Mouse (Mus musculus) erythroblast, embryonic 14.5 days (primary cell): ENCODE results near the gene Olfr196. TPM values are rescaled to one million over a fixed set of nuclear protein-coding genes. Genes with fewer than 3 reads are reported as not detected.
"Not testable (repeated sequence)": the region's sequence is repeated elsewhere in the genome, so short reads cannot be mapped to it uniquely, and the experiment has no call there.

Source experiments
- H3K27me3 ChIP-seq: 2 replicates; pipeline ENCODE4 v1.6.1; 2012; ENCODE audit warnings: inconsistent platforms; ENCODE audit not compliant: control insufficient read depth
- H3K36me3 ChIP-seq: 2 replicates; pipeline ENCODE4 v1.6.1; 2012; ENCODE audit warnings: mild to moderate bottlenecking, inconsistent platforms; ENCODE audit not compliant: control insufficient read depth
- H3K4me1 ChIP-seq: 2 replicates; pipeline ENCODE4 v1.6.1; 2012; ENCODE audit warnings: inconsistent platforms; ENCODE audit not compliant: control insufficient read depth
- H3K4me3 ChIP-seq: replicated peaks from 2 replicates; pipeline ENCODE3; 2012; ENCODE audit warnings: moderate library complexity, mild to moderate bottlenecking, inconsistent platforms
- H3K9me3 ChIP-seq: 2 replicates; pipeline ENCODE4 v1.6.1; 2012; ENCODE audit warnings: low read length, inconsistent platforms, mixed read lengths; ENCODE audit not compliant: control insufficient read depth
- GATA1 ChIP-seq: IDR thresholded peaks from 2 replicates; pipeline ENCODE4 v1.6.1; 2012; ENCODE audit warnings: low read length, inconsistent platforms, mixed read lengths
- TAL1 ChIP-seq: IDR thresholded peaks from 3 replicates; pipeline ENCODE4 v1.6.1; 2012; ENCODE audit warnings: low read length, inconsistent platforms, mixed read lengths
- polyA plus RNA-seq: library from polyadenylated mRNA; stranded (reverse); fragments of >175 nt; gene quantifications from 2 replicates; pipeline ENCODE4 v1.2.3, GENCODE M21; 2012

Gene Olfr196
- polyA plus RNA-seq: not detected in 2 replicates

- H3K36me3 ChIP-seq: no peaks in the 10 kb centered on the region
- H3K27me3 ChIP-seq: no peaks in the 10 kb centered on the region
- TF ChIP-seq GATA1 (no peak), TAL1 (no peak)
- no peaks in the 10 kb centered on the region for H3K4me1 ChIP-seq
- no peaks in the 10 kb centered on the region for H3K9me3 ChIP-seq
- H3K4me3 ChIP-seq: no peak within 1 kb of the TSS
These were observed at the start of gene Olfr196 for GRCm38 (mm10) chr16:59170354-59170753. Gene Olfr196 (minus strand): TSS chr16:59170454.

GRCm38 (mm10) chr16:59219667-59220066 lies 49.4 kb upstream of the Olfr196 start, which contains the start of gene Olfr199:
Gene Olfr199 (minus strand): TSS chr16:59219767.
- H3K4me3 ChIP-seq, H3K4me1 ChIP-seq, H3K27me3 ChIP-seq, H3K36me3 ChIP-seq, H3K9me3 ChIP-seq: not testable (repeated sequence)

- not testable (repeated sequence) for H3K4me3 ChIP-seq, H3K27me3 ChIP-seq, H3K36me3 ChIP-seq, H3K4me1 ChIP-seq, H3K9me3 ChIP-seq
These were observed 47.6 kb upstream of the Olfr196 start for GRCm38 (mm10) chr16:59217861-59218260.

DNA sequence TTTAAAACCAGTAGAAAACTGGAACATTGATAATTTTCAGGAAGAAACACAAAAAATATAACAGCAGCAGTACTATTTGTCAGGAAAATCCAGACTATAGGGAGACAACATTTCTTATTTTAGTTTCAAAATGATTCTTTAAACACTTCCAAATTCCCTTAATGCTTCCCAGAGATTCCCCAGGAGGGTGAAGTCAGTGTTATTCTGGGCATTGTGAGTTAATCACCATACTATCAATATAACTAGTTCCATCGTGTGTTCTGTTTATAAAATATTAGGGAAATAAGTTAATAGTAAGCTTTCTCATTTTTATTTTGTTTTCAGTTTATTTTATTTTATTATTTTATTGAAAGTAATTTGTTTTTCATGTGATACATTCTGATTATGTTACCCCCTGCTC lies 33.2 kb upstream of the Olfr196 start, which contains the start of gene Olfr198:
Olfr198 (minus strand) TSS at position 101 of the 400 bp plus-strand sequence.
- H3K27me3 ChIP-seq, H3K36me3 ChIP-seq, H3K4me1 ChIP-seq, H3K4me3 ChIP-seq, H3K9me3 ChIP-seq: not testable (repeated sequence)

- Histone ChIP-seq H3K4me1 (no peaks in the 10 kb centered on the region), H3K36me3 (no peaks in the 10 kb centered on the region), H3K4me3 (no peak overlapping the region), H3K27me3 (no peaks in the 10 kb centered on the region), H3K9me3 (no peaks in the 10 kb centered on the region)
- no peak for TF ChIP-seq TAL1
- no peak for TF ChIP-seq GATA1
These were observed 18.3 kb downstream of the Olfr196 start for GRCm38 (mm10) chr16:59151996-59152395.

GRCm38 (mm10) chr16:59146746-59147145 lies 23.5 kb downstream of the Olfr196 start, which contains the start of gene Olfr195:
Gene Olfr195 (plus strand): TSS chr16:59147046.
- Histone ChIP-seq H3K9me3 (peaks cover 2% of the 10 kb centered on the region), H3K4me1 (no peaks in the 10 kb centered on the region), H3K27me3 (no peaks in the 10 kb centered on the region), H3K36me3 (no peaks in the 10 kb centered on the region), H3K4me3 (no peak within 1 kb of the TSS)
- no peak for TF ChIP-seq GATA1
- TF ChIP-seq TAL1: no peak

- Histone ChIP-seq H3K4me3 (no peak overlapping the region), H3K4me1 (no peaks in the 10 kb centered on the region), H3K36me3 (no peaks in the 10 kb centered on the region), H3K9me3 (peaks cover 2% of the 10 kb centered on the region), H3K27me3 (no peaks in the 10 kb centered on the region)
- TF ChIP-seq GATA1: no peak
These were observed 29.1 kb downstream of the Olfr196 start for GRCm38 (mm10) chr16:59141105-59141504.

- no peak for TF ChIP-seq GATA1
- TF ChIP-seq TAL1: no peak
- Histone ChIP-seq H3K27me3 (no peaks in the 10 kb centered on the region), H3K4me3 (no peak overlapping the region), H3K9me3 (peaks cover 9% of the 10 kb centered on the region), H3K36me3 (no peaks in the 10 kb centered on the region), H3K4me1 (no peaks in the 10 kb centered on the region)
These were observed 39.5 kb downstream of the Olfr196 start for GRCm38 (mm10) chr16:59130740-59131139.

- no peaks in the 10 kb centered on the region for H3K36me3 ChIP-seq
- no peaks in the 10 kb centered on the region; the same call in 1 of the 2 replicates for H3K9me3 ChIP-seq
- H3K4me1 ChIP-seq: no peaks in the 10 kb centered on the region
- no peak within 1 kb of the TSS for H3K4me3 ChIP-seq
- no peaks in the 10 kb centered on the region for H3K27me3 ChIP-seq
- TF ChIP-seq TAL1: no peak
- no peak for TF ChIP-seq GATA1
These were observed 49.3 kb downstream of the Olfr196 start, which contains the start of gene Olfr194 for GRCm38 (mm10) chr16:59120969-59121368. Gene Olfr194 (minus strand): TSS chr16:59121069.

Other genes with a start within 250 kb of the Olfr196 start
- not detected in 2 replicates for gene Olfr181, start 241.7 kb downstream of the Olfr196 start, polyA plus RNA-seq
- not detected in 2 replicates for gene Olfr180, start 241.1 kb downstream of the Olfr196 start, polyA plus RNA-seq
- not detected in 2 replicates for gene Olfr183, start 175.1 kb downstream of the Olfr196 start, polyA plus RNA-seq
- 0.03 TPM in 1 of 2 replicates, not detected in the other for gene Olfr186, start 140.2 kb downstream of the Olfr196 start, polyA plus RNA-seq
- gene Olfr187, start 130.7 kb downstream of the Olfr196 start, polyA plus RNA-seq: not detected in 2 replicates
- gene Olfr190, start 92.4 kb downstream of the Olfr196 start, polyA plus RNA-seq: not detected in 2 replicates
- not detected in 2 replicates for gene Olfr191, start 80.6 kb downstream of the Olfr196 start, polyA plus RNA-seq
- not detected in 2 replicates for gene Olfr193, start 58.6 kb downstream of the Olfr196 start, polyA plus RNA-seq
- not detected in 2 replicates for gene Olfr194, start 49.4 kb downstream of the Olfr196 start, polyA plus RNA-seq
- not detected in 2 replicates for gene Olfr195, start 23.4 kb downstream of the Olfr196 start, polyA plus RNA-seq
- gene Olfr198, start 33.1 kb upstream of the Olfr196 start, polyA plus RNA-seq: not detected in 2 replicates
- gene Olfr199, start 49.3 kb upstream of the Olfr196 start, polyA plus RNA-seq: not detected in 2 replicates
- gene Olfr201, start 102.2 kb upstream of the Olfr196 start, polyA plus RNA-seq: not detected in 2 replicates
- not detected in 2 replicates for gene Olfr202, start 116.3 kb upstream of the Olfr196 start, polyA plus RNA-seq
- not detected in 2 replicates for gene Olfr203, start 128.4 kb upstream of the Olfr196 start, polyA plus RNA-seq
- not detected in 2 replicates for gene Olfr204, start 147.8 kb upstream of the Olfr196 start, polyA plus RNA-seq
- gene Olfr205, start 160.7 kb upstream of the Olfr196 start, polyA plus RNA-seq: not detected in 2 replicates
- not detected in 2 replicates for gene Olfr206, start 178.8 kb upstream of the Olfr196 start, polyA plus RNA-seq
- gene Olfr209, start 193.5 kb upstream of the Olfr196 start, polyA plus RNA-seq: not detected in 2 replicates
- 0.01 TPM in 1 of 2 replicates, not detected in the other for gene Gabrr3, start 236.9 kb upstream of the Olfr196 start, polyA plus RNA-seq